Mouse (Mus musculus): Measurements from ENCODE around the gene Nop10. TPM values are rescaled to one million over a fixed set of nuclear protein-coding genes. Genes with fewer than 3 reads are reported as not detected.

Nop10 gene
- polyA plus RNA-seq, 1 experiment, result 35.6 TPM

- TF ChIP-seq GATA1 (IDR thresholded peaks at IDR 0.05; ENCODE audit: low read length), result no peak
Observed at GRCm38 (mm10) chr2:112249780-112250453, 11.8 kb upstream of the Nop10 start.

GRCm38 (mm10) chr2:112254675-112255515 lies 6.8 kb upstream of the Nop10 start:
- TF ChIP-seq GATA1 (IDR thresholded peaks at IDR 0.05; ENCODE audit: low read length), result no peak

- TF ChIP-seq GATA1 (IDR thresholded peaks at IDR 0.05; ENCODE audit: low read length), result no peak
Observed at GRCm38 (mm10) chr2:112259241-112259962, 2.3 kb upstream of the Nop10 start, which contains the start of gene Nutm1. TSS of gene Nutm1 (minus strand) at chr2:112259291.

- TF ChIP-seq GATA1 (IDR thresholded peaks at IDR 0.05; ENCODE audit: low read length), result no peak
Observed at GRCm38 (mm10) chr2:112262779-112263295, 1.1 kb downstream of the Nop10 start.

GRCm38 (mm10) chr2:112264364-112264763 lies 2.6 kb downstream of the Nop10 start:
- TF ChIP-seq GATA1 (IDR thresholded peaks at IDR 0.05; ENCODE audit: low read length), result no peak

- no peak for TF ChIP-seq GATA1 (IDR thresholded peaks at IDR 0.05; ENCODE audit: low read length)
Observed at GRCm38 (mm10) chr2:112265448-112266241, 3.9 kb downstream of the Nop10 start, which contains the start of gene Slc12a6. TSS of gene Slc12a6 (plus strand) at chr2:112265825.

GRCm38 (mm10) chr2:112266242-112266592 lies 4.5 kb downstream of the Nop10 start, which contains the start of gene Gm21985:
TSS of gene Gm21985 (plus strand) at chr2:112266314.
- no peak for TF ChIP-seq GATA1 (IDR thresholded peaks at IDR 0.05; ENCODE audit: low read length)

GRCm38 (mm10) chr2:112266780-112267179 lies 5.1 kb downstream of the Nop10 start:
- no peak for TF ChIP-seq GATA1 (IDR thresholded peaks at IDR 0.05; ENCODE audit: low read length)

GRCm38 (mm10) chr2:112267547-112268269 lies 6.0 kb downstream of the Nop10 start:
- no peak for TF ChIP-seq GATA1 (IDR thresholded peaks at IDR 0.05; ENCODE audit: low read length)

- TF ChIP-seq GATA1 (IDR thresholded peaks at IDR 0.05; ENCODE audit: low read length), result no peak
Observed at GRCm38 (mm10) chr2:112270011-112270410, 8.3 kb downstream of the Nop10 start.

GRCm38 (mm10) chr2:112272909-112273308 lies 11.2 kb downstream of the Nop10 start:
- no peak for TF ChIP-seq GATA1 (IDR thresholded peaks at IDR 0.05; ENCODE audit: low read length)

GRCm38 (mm10) chr2:112273474-112273873 lies 11.7 kb downstream of the Nop10 start:
- TF ChIP-seq GATA1 (IDR thresholded peaks at IDR 0.05; ENCODE audit: low read length), result no peak

- TF ChIP-seq GATA1 (IDR thresholded peaks at IDR 0.05; ENCODE audit: low read length), result no peak
Observed at GRCm38 (mm10) chr2:112276870-112277269, 15.1 kb downstream of the Nop10 start.

GRCm38 (mm10) chr2:112282846-112283245 lies 21.1 kb downstream of the Nop10 start:
- TF ChIP-seq GATA1 (IDR thresholded peaks at IDR 0.05; ENCODE audit: low read length), result no peak

Measured in G1E-ER4 (cell line).